Mouse (Mus musculus): Measurements from ENCODE around the gene Ifi35.
A peak's percentile ranks its signal among the peaks of the same experiment; 100 is the strongest.
"Not testable (repeated sequence)": the region's sequence is repeated elsewhere in the genome, so short reads cannot be mapped to it uniquely, and the experiment has no call there.

The Ifi35 gene

DNA sequence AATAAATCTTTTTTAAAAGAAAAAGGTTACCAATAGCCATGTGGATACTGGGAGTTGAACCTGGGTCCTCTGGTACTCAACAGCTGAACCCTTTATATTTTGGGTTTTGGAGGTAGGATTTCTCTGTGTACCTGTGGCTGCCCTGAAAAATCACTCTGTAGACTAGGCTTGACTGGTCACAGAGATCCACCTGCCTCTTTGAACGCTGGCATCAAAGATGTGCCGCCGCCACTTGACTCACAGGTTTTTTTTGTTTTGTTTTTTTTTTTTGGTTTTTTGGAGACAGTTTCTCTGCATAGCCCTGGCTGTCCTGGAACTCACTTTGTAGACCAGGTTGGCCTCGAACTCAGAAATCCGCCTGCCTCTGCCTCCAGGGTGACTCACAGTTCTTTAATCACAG is 421 bp upstream of the Ifi35 start:
- no peak for DNase-seq (ENCODE audit: low spot score)

GRCm38 (mm10) chr11:101448899-101449298 is 692 bp downstream of the Ifi35 start:
- no peak for DNase-seq (ENCODE audit: low spot score)

DNA sequence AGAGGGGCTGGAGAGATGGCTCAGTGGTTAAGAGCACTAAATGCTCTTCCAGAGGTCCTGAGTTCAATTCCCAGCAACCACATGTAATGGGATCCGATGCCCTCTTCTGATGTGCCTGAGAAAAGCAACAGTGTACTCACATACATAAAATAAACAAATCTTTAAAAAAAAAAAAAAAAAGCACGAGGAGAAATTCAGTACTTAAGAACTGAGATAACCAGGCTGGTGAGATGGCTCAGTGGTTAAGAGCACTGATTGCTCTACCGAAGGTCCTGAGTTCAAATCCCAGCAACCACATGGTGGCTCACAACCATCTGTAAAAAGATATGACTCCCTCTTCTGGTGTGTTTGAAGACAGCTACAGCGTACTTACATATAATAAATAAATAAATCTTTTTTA is 1.4 kb downstream of the Ifi35 start:
- DNase-seq (ENCODE audit: low spot score), result not testable (repeated sequence)

GRCm38 (mm10) chr11:101450394-101450793 is 2.2 kb downstream of the Ifi35 start:
- no peak for DNase-seq (ENCODE audit: low spot score)

DNA sequence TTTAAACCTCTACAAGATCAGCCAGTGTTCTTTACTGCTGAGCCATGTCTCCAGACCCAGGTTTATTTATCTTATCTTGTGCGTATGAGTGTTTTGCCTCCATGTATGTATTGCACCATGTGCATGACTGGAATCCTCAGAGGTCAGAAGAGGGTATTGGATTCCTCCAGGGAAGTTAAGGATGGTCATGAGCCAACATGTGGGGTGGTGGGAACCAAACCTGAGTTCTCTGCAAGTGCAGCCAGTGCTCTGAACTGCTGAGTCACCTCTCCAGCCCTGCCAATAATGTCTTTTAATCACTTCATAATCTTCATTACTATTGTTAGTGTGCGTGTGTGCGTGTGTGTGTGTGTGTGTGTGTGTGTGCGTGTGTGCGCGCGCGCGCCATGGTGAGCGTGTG is 3.3 kb downstream of the Ifi35 start:
- DNase-seq (ENCODE audit: low spot score), result no peak

- no peak for DNase-seq (ENCODE audit: low spot score)
These were observed 4.0 kb downstream of the Ifi35 start for GRCm38 (mm10) chr11:101452093-101452774.

DNA sequence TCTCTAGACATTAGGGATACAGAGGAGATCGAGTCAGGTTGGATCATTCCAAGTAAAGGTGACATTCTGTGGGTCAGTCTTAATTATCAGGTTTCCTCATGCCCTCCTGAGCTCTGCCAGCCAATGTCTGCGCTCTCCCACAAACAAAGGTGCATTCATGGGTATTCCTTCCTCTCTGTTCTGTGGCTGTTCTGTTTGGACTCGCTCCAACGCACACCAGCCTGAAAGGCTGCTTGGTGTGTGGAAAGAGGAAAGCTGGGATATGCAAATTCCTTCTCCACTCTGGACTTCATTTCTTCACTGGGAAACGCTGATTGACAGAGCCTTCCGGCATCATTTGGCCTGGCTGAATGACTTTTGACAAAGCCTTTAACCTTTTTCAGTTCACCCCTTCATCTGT is 6.5 kb downstream of the Ifi35 start:
- DNase-seq (ENCODE audit: low spot score), result no peak

DNA sequence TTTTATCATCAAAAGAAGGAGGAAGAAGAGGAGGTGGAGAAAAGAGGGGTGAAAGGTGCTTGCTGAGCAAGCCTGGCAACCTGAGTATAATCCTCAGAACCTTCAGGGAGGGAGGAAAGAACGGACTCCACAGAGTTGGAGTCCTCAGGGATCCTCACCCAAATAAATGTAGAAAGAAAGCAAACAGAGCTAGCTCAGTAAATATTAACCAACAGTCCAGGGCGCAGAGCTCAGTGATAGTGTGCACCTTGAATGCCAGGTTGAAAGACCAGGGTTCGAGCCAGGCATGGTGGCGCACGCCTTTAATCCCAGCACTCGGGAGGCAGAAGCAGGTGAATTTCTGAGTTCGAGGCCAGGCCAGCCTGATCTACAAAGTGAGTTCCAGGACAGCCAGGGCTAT is 7.4 kb downstream of the Ifi35 start:
- DNase-seq (ENCODE audit: low spot score), result no peak

- no peak for DNase-seq (ENCODE audit: low spot score)
These were observed 9.4 kb downstream of the Ifi35 start for GRCm38 (mm10) chr11:101457631-101458030.

GRCm38 (mm10) chr11:101458217-101458616 is 10.0 kb downstream of the Ifi35 start:
- no peak for DNase-seq (ENCODE audit: low spot score)

- DNase-seq (ENCODE audit: low spot score), result no peak
These were observed 11.5 kb downstream of the Ifi35 start for GRCm38 (mm10) chr11:101459716-101460115.

DNA sequence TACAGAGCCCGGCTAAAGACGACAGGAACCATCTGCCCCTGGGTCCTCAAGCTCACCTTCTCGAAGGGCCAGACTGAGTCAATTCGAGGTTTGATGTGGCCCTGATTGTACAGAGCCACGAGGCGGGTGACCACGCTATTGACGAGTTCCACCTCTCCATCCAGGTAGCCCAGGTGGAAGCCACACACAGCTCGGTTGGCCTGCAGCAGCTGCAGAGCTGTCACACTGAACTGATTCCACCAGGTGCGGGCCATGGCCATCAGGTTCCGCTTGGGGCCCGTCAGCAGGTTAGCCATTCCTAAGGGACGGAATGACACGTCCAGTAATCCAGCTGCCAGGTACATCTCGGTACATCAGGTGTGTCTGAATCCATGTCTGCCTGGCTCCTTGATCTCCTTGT is 12.1 kb downstream of the Ifi35 start:
- DNase-seq (ENCODE audit: low spot score), result no peak

- DNase-seq (ENCODE audit: low spot score), result no peak
These were observed 13.9 kb downstream of the Ifi35 start for GRCm38 (mm10) chr11:101462141-101462540.

GRCm38 (mm10) chr11:101462583-101463440 is 14.6 kb downstream of the Ifi35 start:
- DNase-seq (ENCODE audit: low spot score), result no peak

DNA sequence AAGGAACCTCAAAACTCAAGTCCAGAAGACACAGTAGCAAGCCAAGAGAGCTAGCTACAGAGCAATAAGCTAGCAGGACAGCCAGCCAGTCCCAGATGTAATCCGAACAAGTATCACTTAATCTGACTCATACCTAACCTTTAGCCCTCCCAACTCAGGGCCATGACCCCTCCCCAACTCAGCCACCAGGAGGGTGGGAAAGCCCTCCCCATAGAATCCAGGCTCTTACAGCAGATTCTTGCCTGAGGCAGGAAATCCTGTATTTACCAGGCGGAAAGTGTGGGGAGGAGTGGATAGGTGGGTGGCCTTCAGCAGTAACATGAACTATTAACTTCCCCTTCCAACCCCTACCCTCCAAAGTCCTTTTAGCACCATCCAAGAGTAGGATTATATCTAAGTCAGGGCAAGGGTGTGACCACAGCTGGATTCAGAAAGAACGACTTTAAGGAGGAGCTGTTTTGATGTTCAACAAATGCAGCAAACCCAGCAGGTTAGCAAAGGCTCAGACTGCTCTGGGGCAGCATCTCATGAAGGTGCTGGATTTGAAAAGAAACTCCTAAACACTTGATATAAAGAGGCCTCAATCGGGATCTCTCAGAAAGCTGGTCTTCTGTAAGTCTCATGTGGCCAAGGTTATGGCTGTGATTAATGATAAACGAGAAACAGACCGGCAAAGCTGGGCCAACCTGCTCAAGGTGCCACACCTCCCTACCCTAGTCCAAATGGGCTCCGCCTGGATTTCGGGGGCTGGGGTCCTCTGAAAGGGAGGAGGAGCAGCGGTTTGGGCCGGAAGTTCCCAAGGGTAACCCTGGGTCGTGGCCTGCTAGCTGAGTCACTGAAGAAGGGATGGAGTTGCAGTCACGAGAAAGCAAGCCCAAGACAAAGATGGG is 16.2 kb downstream of the Ifi35 start, which contains the start of gene Rnd2:
Rnd2 (plus strand) TSS at position 789 of the 890 bp plus-strand sequence.
- DNase-seq (ENCODE audit: low spot score), result no peak

GRCm38 (mm10) chr11:101465101-101465868 is 17.1 kb downstream of the Ifi35 start:
- peak; percentile 33 for DNase-seq (ENCODE audit: low spot score)

GRCm38 (mm10) chr11:101465869-101466551 is 17.8 kb downstream of the Ifi35 start, which contains the start of gene Vat1:
Gene Vat1 (minus strand): TSS chr11:101466230.
- peak; percentile 39 for DNase-seq (ENCODE audit: low spot score)

DNA sequence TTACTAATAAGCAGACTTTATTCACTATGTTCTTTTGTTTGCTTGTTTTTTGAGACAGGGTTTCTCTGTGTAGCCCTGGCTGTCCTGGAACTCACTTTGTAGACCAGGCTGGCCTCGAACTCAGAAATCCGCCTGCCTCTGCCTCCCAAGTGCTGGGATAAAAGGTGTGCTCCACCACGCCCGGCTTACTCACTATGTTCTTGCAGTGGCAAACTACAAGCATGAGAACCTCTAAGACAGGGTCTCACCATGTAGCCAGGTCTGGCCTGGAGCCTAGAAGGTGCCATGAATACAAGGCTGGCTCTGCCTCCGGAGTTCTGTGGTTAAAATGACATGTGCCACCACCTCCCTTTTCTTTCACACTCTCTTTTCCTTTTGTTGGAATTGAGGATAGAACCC is 18.3 kb downstream of the Ifi35 start:
- DNase-seq (ENCODE audit: low spot score), result not testable (repeated sequence)

DNA sequence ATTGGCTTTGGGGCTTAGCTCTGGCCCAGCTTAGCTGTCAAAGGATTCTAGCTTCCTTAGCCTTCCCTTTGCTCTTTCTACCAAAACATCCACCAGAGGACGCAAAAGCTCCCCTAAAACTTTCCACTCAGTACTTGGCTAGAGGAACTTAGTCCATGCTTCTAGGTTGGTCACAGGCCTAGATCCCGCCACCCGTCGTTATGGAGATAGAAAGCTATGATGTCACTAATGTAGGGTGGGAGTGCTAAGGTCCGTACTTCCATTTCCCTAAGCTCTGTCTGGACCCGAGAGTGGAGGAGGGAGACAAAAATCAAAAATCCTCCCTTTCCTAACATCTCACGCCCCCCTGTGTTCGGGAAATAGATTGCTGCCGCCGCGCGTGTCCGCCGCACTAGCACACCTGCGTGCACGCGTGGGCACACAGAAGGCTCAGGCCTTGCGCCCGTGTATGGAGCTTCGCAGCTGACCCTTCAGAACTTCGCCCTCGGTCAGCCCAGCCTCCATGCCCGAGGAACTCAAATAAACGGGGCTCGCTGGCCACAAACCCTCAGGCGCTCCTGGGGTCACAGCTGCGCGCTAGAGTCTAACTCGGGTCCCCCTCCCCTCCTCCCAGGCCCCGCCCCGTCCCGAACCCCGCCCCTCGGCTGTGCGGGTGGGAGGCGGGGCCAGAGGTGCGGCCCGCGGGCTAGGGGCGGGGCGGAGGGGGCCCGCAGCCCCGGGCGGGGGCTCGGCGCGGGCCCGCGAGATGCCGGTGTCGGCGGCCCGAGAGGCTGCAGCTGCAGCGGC is 19.5 kb downstream of the Ifi35 start:
- DNase-seq (ENCODE audit: low spot score), result peak; percentile 17

DNA sequence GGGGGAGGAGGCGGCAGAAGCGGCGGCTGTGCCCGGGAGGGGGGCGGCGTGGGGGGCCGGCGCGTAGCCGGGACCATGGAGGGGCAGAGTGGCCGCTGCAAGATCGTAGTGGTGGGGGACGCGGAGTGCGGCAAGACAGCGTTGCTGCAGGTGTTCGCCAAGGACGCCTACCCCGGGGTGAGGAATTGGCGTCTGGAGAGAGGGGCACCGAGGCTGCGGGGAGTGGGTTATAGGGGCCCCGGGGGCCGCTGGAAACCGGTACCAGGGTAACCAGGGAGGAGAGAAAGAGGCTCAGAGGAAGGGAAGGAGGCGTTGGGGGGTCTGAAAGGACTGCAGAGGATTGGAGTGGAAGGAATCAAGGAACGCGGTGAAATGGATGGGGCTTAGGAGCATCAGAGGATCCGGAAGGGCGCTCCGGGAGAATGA is 20.1 kb downstream of the Ifi35 start:
- DNase-seq (ENCODE audit: low spot score), result no peak
